Mouse (Mus musculus): ENCODE measurements around the gene Pja2.
A peak's percentile ranks its signal among the peaks of the same experiment; 100 is the strongest.
"Not testable (repeated sequence)": the region's sequence is repeated elsewhere in the genome, so short reads cannot be mapped to it uniquely, and the experiment has no call there.

Gene Pja2

DNA sequence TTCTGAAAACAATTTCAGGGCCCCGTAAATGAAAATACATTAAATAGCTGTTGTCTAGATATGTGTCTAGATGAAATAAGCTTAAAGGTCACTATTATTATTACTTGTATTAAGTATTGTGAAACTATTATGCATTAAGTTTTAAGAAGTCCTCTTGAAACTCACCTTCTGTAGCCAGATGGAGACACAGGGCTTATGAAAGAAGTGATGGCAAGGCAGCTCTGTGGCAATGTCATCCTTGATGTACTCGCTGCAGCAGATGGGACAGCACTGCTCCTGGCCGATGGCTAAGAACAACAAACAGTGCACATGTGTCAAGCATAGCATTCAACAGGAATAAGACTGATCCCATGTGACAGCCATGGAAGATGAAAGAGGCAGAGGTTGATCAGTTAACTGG, 44.9 kb downstream of the Pja2 start:
- peak; percentile 81 for DNase-seq (ENCODE audit: extremely low read depth, low read depth, low spot score)

DNA sequence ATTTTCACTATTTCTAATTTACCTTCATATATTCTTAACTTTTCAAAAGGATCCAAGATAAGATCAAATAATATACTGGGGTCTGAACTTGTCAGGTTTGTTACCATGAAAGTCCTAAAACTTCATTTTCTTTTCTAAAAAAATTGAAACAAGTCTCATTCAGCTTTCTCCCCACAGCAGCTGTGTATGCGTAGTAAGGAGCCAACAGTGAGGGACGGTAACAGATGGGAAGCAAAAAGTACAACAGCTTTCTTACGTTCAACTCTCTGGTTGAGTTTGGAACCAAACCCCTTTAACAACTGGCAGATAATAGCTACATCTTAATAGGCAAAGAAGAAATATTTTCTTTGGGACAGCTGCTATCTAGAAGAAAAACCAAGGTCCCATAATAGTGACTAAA, 50.3 kb downstream of the Pja2 start:
- DNase-seq (ENCODE audit: extremely low read depth, low read depth, low spot score) = not testable (repeated sequence)

DNA sequence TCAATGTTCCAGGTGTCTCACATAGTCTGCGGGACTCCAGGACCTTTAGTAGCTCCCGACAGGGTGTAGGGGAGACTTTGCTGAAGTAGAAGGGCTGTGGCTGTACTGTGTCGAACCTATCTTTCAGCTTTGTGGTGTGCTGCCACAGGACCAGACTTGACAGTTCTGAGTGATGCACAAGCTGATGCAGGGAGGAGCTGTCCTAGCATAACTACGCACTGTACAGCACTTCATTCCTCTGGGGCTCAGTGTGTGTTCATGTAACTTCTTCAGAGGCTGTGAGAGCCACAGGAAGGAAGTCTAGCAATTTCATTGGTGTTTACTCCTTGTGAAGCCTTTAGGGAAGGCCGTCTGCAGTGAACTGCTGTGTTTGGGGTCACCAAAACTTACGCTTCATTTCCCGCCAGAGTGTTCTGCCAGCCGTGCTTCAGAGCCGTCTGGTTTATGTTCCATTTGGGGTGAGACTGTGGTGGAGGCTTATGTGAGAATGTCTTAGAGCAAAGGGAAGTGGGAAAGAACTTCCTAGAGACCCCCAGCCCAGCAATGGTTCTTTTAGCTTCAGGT, 54.0 kb downstream of the Pja2 start:
- no peak for DNase-seq (ENCODE audit: extremely low read depth, low read depth, low spot score)

DNA sequence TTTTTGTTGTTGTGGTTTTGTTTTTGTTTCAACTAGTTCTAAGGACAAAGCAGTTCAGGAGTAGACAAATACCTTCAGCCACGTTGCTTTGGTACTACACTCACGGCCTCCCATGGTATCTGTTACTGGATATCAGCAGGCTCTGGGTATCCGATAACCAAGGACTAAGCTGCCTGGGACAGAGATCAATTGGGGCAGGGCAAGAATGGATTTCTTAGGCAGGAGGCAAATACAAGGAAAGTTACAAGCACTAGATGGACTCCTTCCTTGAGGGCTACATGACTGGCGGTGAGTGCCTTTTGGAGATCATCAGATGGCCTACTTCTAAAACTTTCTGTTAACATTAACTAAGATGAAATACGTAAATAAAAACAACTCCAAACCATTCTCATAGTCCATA, 55.0 kb downstream of the Pja2 start:
- no peak for DNase-seq (ENCODE audit: extremely low read depth, low read depth, low spot score)

DNA sequence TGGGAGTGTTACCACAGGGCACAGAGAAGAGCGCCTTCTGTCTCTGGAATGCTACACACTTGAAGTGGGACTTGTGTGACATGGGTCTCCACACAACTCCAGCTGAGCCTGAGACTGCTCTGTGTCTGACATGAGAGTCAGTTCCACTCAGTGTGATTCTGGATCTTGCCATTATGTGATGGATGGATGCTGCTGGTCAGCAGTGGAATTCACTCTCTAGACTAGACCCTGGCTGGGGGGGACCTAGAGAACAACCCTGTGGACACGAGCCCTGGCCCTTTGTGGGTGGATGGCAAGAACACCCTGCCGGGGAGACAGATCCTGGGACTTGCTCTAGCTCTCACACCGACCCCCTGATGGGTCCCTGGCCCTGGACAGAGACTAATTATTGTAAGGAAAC, 56.5 kb downstream of the Pja2 start:
- no peak for DNase-seq (ENCODE audit: extremely low read depth, low read depth, low spot score)

DNA sequence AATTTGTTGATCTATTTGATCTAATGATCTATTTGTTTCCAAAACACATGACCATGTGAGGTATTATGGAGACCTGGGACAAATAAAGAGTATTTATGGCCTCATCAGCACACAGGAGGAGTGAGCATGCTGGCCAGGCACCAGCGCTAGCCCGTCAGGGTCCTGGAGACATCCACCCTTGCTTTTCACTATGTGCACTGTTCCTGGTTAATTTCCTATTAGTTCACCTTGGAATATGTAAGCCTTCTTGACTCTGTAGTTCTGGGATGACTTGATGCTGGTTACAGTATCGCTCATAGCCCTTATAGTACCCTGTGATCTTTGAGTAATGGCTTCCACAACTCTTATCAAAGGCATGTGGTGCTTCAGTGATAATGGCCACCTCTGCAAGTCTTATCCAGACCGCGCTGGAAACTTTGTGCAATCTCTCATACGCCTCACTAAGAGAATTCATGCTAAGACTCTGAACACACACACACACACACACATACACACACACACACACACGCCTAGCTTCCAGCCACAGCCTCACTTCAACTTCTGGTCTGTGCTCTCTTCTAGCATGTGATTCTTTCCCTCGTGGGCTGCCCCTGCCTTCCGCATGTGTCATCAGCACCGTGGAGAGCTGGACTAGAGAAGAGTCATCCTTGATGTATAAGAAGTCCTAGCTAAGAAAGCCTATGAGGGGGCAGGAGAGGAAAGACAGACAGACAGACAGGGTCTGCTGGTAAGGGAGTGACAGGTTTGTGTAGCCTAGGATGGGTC, 57.2 kb downstream of the Pja2 start:
- no peak for DNase-seq (ENCODE audit: extremely low read depth, low read depth, low spot score)

DNA sequence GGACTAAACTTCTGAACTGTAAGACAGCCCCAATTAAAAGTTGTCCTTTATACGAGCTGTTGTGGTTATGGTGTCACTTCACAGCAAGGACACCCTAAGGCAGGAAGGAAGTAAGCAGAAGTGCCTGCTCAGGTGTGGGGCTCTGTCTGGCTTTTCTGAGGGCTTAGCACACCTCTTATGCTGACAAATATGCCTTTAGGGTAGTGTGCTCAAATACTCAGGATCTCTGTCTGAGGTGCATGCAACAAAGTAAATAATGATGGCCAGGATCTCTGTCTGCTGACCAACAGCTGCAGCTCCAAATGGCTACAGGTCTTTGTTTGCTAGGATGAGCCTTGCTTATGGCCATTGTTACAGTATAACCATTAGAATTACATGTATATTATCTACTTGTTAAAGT, 71.1 kb downstream of the Pja2 start:
- DNase-seq (ENCODE audit: extremely low read depth, low read depth, low spot score) = no peak

DNA sequence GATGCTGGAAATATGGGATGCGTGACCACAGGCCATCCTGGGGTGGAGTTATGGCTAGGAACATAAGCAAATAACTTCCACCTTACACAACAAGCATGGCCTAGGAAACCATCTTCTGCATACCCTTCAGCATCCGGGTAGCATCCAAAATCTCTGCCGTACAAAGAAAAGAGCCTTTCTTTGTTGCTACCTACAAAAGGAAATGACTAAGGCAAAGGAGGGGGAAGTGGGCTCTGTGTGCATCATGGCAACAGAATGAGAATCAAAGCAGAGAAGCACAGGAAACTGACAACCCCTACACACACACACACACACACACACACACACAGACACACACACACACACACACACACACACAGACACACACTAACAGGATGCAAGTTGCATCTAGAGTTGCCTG, 83.5 kb downstream of the Pja2 start:
- no peak for DNase-seq (ENCODE audit: extremely low read depth, low read depth, low spot score)

DNA sequence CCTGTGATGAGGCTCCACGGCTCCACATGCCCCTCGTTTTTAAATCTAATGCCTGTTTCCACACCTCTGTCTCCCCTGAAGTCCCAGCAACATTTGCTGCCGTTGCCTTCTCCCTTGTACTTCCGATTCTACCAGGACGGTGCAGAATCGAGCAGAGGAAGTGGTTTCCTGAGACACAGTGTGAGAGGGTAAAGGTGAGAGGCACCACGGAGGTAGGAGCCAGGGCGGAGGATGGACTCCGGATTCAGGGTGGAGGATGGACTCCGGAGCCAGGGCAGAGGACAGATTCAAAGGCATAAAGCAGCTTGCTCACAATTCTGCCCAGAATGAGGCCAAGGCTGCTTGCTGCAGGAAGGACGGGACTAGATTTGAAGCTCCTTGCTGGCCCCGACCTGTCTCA, 88.8 kb downstream of the Pja2 start:
- no peak for DNase-seq (ENCODE audit: extremely low read depth, low read depth, low spot score)

DNA sequence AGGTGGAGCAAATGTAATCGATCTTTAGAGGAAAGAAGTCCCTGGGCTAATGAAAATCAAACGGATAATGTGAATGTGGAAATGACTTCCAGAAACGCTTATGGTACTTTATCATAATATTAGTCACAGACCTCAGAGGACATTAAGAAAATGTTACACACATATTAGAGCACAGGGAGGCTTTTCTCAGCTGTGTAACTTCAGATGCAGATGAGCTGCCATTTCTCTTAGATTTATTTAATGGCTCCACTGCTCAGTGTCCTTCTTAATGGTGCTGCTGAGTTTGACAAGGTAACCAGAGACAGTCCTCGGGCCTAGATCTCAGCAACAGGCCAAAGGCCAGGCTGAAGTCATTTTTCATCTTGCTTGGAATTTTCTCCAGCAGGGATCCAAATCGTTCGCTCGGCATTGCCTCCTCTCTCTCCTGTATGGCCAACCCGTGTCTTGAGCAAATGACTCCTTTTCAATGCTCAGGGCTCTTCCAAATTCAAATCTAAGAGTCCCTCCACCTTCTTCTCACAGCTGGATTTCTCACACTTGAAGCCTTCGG, 89.3 kb downstream of the Pja2 start:
- no peak for DNase-seq (ENCODE audit: extremely low read depth, low read depth, low spot score)

DNA sequence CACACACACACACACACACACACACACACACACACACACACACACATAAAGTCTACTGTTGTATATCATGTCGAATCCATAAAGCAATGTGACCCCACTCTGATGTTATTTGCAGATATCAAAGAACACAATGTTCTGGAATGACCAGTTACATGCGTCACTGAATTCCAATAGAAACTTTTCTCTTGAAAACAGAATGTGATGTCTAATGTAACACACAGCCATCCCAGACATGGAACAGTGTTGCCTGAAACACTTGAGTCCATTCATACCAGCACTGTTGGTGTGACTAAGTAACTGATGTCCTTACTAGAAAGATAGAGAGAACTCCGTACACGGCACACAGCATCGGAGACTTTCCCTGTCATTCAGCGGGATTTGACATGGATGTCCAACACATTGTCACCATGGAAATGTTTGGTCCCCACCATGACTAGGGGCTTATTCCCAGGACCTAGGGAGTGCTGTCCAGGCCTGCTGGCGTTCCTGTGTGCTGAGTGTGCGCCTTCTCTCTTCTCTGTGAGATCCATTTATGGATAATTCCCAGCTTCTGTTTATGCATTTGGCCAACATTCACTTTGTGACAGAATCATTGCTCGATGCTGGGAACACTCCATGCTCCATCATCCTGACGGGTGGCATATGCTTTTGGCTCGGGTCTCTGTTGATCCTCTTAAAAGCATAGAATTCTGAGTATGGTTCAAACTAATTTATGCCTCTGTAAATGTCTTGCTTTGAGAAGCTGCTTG, 90.0 kb downstream of the Pja2 start:
- no peak for DNase-seq (ENCODE audit: extremely low read depth, low read depth, low spot score)

DNA sequence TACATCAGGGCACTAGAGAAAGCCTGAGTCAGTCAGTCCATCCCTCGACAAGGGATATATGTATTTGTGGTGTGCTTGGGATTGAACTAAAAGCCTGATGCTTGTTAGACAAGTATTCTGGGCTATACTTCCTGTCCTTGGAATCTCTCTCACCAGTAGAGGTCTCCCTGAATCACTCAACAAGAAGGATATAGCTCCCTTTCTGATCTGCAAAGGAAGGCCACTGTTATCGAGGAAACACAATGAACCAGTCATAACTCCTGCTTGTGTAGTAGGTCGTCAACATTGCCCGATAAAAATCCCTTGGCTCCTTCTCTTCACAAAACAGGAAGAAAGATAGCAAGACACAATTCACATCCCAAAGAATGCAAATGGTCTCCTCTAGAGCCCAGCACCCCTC, 99.6 kb downstream of the Pja2 start:
- DNase-seq (ENCODE audit: extremely low read depth, low read depth, low spot score) = no peak

DNA sequence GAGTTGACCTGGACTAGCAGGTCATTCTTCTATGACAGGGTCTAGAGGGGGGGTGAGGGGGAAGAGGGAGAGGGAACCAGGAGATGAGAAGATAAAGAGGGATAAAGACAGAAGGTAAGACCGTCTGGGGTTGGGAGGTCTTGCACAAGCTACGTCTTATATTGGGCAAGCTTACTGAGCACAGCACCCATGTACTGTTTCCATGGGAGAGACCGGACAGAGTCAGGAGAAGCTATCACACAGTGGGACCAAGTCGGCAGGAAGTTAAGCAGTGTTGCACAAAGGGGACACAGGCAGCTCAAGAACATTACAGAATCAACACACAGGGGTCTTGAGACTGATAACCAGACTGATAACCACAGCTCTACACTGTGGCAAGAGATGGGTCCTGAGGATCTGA, 100.1 kb downstream of the Pja2 start:
- DNase-seq (ENCODE audit: extremely low read depth, low read depth, low spot score) = not testable (repeated sequence)

DNA sequence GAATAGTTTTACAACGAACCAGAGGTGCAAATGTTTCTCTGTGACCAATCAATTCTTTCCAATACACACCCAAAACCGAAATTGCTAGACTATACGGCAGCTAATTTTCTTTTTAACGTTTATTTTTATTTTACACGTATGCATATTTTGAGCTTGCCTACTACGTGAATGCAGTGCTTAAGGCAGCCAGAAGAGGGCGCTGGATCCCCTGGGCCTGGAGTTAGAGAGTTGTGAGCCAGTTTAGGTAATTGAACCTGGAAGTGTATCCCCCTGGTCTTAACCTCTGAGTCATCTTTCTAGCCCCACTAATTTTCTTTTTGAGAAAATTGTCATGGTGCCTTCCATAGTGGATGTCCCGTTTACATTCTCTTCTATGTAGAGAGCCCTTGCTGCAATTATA, 100.5 kb downstream of the Pja2 start:
- no peak for DNase-seq (ENCODE audit: extremely low read depth, low read depth, low spot score)
